Mouse (Mus musculus) gastrocnemius, adult 18-20 months (tissue): ENCODE results near the gene Abat. TPM values are rescaled to one million over a fixed set of nuclear protein-coding genes. Genes with fewer than 3 reads are reported as not detected.

Experiments used
- DNase-seq: peaks from one replicate; pipeline ENCODE4 v3.0.0; 2021; ENCODE audit warnings: low spot score
- microRNA-seq: library from miRNA; unstranded; fragments of <30 nt; microRNA quantifications from one replicate; pipeline ENCODE4 v1.2.0, GENCODE M21; 2021
- total RNA-seq, 2 experiments: library from RNA; stranded (reverse); gene quantifications; 2 replicates each; pipeline ENCODE4 v1.2.3; 2021

The Abat gene
- total RNA-seq, 2 experiments from 2014 or later = 1.7 to 2.3 TPM

- DNase-seq = no peak
These were observed 157.1 kb downstream of the Abat start for GRCm38 (mm10) chr16:8670041-8671035.

Small RNA genes within 50 kb of the gene (microRNA-seq; reads per million reads assigned to microRNA genes)
- gene Gm22137 = not detected

Other genes with a start within 250 kb of the Abat start
- gene Tmem114, start 88.3 kb upstream of the Abat start, total RNA-seq = not detected
- 10 to 100 TPM; 77.7 to 94.2 TPM for gene Mettl22, start 42.6 kb upstream of the Abat start, total RNA-seq
- gene Pmm2, start 124.2 kb downstream of the Abat start, total RNA-seq = 10 to 100 TPM; 18.9 to 20.1 TPM
- 10 to 100 TPM; 12.6 to 12.7 TPM for gene Tmem186, start 124.3 kb downstream of the Abat start, total RNA-seq
- gene Carhsp1, start 158.7 kb downstream of the Abat start, total RNA-seq = 1 to 10 TPM; 4.7 to 7.9 TPM
- not detected for gene Gm5767, start 167.3 kb downstream of the Abat start, total RNA-seq